Mouse (Mus musculus): ENCODE measurements around the gene Sh3bp5. TPM values are rescaled to one million over a fixed set of nuclear protein-coding genes. Genes with fewer than 3 reads are reported as not detected.
A peak's percentile ranks its signal among the peaks of the same experiment; 100 is the strongest.

Gene Sh3bp5
- polyA plus RNA-seq, 1 experiment = 4.6 TPM

GRCm38 (mm10) chr14:31435018-31435915 lies 611 bp downstream of the Sh3bp5 start:
- DNase-seq (ENCODE audit: low read depth, low spot score) = no peak
- WGBS = 3% methylated on average over 53 of the region's 53 CpGs

GRCm38 (mm10) chr14:31434426-31434825 lies 1.5 kb downstream of the Sh3bp5 start:
- WGBS = 62% methylated on average over 5 of the region's 5 CpGs
- DNase-seq (ENCODE audit: low read depth, low spot score) = no peak

DNA sequence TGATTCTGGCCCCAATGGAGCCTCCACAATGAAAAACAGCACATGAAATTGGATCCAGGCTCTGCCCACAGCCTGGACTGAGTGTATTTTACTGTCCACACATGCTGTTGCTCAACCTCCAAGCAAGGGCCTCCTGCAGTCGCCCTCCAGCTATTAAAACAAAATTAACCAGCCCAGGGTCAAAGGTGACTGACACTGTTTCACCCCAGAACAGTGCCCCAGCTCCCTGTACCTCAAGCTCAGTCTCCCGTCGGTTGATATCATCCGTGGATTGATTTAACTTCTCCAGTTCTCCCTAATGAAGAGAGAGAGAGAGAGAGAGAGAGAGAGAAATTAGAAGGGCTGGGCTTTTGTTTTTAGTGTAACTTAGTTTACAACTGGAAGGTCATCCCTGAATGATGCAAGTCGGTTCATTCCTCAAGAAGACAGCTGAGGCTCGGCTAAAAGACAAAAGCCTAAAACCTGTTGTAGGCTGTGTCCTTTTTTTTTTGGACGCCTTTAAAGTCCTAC lies 2.0 kb downstream of the Sh3bp5 start:
- WGBS = 52% methylated on average over 7 of the region's 7 CpGs
- DNase-seq (ENCODE audit: low read depth, low spot score) = no peak

- 70% methylated on average over 5 of the region's 5 CpGs for WGBS
- DNase-seq (ENCODE audit: low read depth, low spot score) = no peak
Measured at GRCm38 (mm10) chr14:31433126-31433525, 2.8 kb downstream of the Sh3bp5 start.

- WGBS = 37% methylated on average over 4 of the region's 4 CpGs
Measured at GRCm38 (mm10) chr14:31432424-31432823, 3.5 kb downstream of the Sh3bp5 start.

GRCm38 (mm10) chr14:31431789-31432330 lies 4.0 kb downstream of the Sh3bp5 start:
- DNase-seq (ENCODE audit: low read depth, low spot score) = no peak

More at GRCm38 (mm10) chr14:31432424-31432823, 3.5 kb downstream of the Sh3bp5 start:
- DNase-seq (ENCODE audit: low read depth, low spot score) = no peak

DNA sequence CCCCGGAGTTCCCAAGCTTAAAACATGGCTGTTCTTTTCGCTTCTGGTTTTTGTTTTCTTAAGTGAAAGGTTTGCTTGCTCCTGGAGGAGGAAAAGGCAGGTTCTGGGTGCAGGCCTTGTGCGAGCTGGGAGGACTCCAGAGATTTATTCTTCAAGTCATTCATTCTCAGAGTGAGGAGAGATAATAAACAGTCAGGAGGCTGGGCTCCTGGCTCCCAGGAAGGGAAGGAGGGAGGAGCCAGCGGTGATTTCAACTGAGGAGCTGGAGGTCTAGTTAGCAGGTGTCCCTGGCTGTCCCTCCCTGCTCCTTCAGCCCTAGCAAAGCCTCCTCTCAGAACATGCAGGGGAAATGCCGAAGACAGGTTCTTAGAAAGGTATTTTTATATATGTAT lies 6.9 kb downstream of the Sh3bp5 start:
- 17% methylated on average over 5 of the region's 5 CpGs for WGBS
- DNase-seq (ENCODE audit: low read depth, low spot score) = no peak

More at GRCm38 (mm10) chr14:31431789-31432330, 4.0 kb downstream of the Sh3bp5 start:
- WGBS = 86% methylated on average over 3 of the region's 3 CpGs

GRCm38 (mm10) chr14:31428211-31429003 lies 7.5 kb downstream of the Sh3bp5 start:
- DNase-seq (ENCODE audit: low read depth, low spot score) = peak; percentile 54
- 26% methylated on average over 15 of the region's 15 CpGs for WGBS

DNA sequence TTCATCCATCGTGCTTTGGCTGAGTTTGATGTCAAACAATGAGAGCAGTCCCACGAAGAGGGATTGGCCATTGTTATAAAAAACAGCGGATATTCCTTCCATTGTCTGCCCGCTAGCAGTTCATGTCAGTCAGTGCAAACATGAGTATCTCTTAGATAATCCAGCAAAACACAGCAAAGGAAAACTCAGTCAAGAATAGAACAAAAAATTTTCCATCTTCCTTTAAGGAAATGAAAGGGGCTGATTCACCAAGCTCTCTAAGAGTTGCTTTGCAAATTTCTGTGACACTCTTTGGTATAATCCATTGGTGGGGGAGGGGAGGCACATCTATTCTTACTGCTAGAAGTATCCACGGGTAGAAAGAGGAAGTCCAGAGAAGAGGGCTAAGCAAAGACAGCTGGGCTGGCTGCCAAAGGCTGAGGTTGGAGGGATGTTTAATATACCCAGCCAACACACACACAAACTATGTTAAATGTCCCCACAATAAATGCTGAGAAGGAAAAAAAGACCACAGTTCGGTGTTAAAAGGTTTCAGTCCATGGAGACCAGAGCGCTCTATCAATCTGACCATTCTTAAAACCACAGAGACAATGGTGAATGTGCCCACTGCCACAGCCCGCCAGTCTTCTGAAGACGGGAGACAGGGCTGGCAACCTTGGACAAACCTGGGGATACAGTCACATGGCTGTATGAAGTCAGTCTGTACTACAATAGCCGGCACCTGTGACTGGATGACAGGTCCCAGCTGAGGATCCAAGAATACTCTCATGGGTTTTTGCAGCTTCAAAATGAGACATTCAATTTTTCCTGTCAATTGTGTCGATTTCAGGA lies 12.7 kb downstream of the Sh3bp5 start:
- DNase-seq (ENCODE audit: low read depth, low spot score) = no peak
- 34% methylated on average over 11 of the region's 11 CpGs for WGBS

- WGBS = 75% methylated on average over 5 of the region's 5 CpGs
- DNase-seq (ENCODE audit: low read depth, low spot score) = no peak
Measured at GRCm38 (mm10) chr14:31422395-31422794, 13.5 kb downstream of the Sh3bp5 start.

DNA sequence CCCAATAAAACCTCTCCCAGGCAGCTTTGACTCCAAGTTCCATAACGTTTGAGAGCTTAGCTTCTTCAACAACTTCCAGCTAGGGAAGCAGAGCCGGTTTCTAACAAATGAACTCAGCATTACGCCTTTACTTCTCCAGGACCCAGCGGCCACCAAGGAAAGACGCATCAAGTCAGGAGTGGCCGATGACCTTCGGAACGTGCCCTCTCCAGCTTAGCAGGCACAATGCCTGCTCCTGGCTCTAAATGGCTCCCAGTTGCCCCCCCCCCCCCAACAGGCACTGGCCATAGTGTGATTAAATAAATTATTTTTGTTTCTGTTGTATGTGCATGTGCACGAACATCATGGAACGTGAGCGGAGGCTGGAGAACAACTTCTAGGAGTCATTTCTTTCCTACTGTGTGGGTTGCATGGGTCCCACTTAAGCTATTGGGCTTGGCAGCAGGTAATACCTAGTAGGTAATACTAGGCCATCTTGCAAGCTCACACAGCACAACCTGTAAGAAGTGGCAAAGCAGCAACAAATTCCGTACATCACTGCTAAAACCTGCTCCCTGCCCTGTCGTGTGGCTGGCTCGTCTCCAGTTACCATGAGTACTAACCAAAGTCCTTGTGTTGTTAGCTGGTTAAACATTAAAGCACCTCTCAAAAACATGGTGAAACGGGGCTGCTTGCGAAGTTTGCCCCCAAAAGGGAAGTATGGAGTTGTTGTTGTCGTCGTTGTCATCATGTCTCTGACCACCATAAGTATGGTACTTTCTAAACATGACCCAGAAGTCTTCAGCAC lies 14.2 kb downstream of the Sh3bp5 start:
- WGBS = 35% methylated on average over 18 of the region's 18 CpGs
- no peak for DNase-seq (ENCODE audit: low read depth, low spot score)

DNA sequence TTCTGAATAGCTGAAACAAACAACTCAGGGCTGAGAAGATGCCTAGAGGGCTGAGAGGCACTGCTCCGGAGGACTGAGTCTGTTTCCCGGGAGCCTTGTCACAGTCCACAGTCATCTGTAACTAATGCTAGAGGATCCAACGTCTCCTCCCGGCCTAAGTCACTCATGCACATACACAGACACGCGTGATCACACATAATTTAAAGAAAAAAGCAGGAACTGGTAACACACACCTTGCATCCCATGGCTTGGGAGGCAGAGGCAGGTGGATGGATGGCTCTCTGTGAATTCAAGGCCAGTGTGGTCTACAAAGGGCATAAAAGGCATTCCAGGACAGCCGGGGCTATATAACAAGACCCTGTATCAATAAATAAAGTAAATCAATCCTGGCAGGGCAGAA lies 14.9 kb downstream of the Sh3bp5 start:
- WGBS = 28% methylated on average over 7 of the region's 7 CpGs
- no peak for DNase-seq (ENCODE audit: low read depth, low spot score)

GRCm38 (mm10) chr14:31420562-31420961 lies 15.3 kb downstream of the Sh3bp5 start:
- 45% methylated on average over 7 of the region's 7 CpGs for WGBS
- DNase-seq (ENCODE audit: low read depth, low spot score) = no peak

DNA sequence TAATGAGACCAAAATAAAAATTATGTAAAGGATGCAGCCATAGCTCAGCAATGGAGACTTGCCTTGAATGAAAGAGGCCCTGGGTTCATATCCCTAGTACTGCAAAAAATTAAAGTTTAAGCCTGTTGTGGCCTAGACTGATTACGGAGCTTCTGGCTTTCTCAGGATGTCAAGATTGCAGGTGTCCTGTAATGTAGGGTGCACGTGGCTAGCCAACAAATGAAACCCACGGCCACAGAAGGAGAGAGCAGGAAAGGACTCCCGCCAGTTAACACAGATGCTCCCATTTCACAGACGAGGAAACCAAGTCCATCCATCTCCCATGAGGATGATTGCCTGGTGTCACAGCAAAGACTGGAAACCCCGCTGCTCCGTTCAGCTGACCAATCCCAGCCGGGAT lies 15.7 kb downstream of the Sh3bp5 start:
- DNase-seq (ENCODE audit: low read depth, low spot score) = no peak
- WGBS = 92% methylated on average over 8 of the region's 8 CpGs

GRCm38 (mm10) chr14:31419279-31419678 lies 16.6 kb downstream of the Sh3bp5 start:
- WGBS = 62% methylated on average over 4 of the region's 4 CpGs
- no peak for DNase-seq (ENCODE audit: low read depth, low spot score)

- no peak for DNase-seq (ENCODE audit: low read depth, low spot score)
- 71% methylated on average over 16 of the region's 16 CpGs for WGBS
Measured at GRCm38 (mm10) chr14:31416835-31417549, 18.9 kb downstream of the Sh3bp5 start.

- WGBS = 84% methylated on average over 3 of the region's 3 CpGs
- DNase-seq (ENCODE audit: low read depth, low spot score) = no peak
Measured at GRCm38 (mm10) chr14:31416411-31416810, 19.5 kb downstream of the Sh3bp5 start.

GRCm38 (mm10) chr14:31414967-31415376 lies 20.9 kb downstream of the Sh3bp5 start:
- DNase-seq (ENCODE audit: low read depth, low spot score) = no peak
- WGBS = 30% methylated on average over 7 of the region's 7 CpGs

Measured in large intestine, adult 2 months (tissue).